Mouse (Mus musculus) bone marrow macrophage, adult 2 months (primary cell): ENCODE data around the gene Bean1.

Experiments used
- CTCF ChIP-seq: IDR thresholded peaks from 2 replicates; pipeline ENCODE4 v1.5.1; 2012; ENCODE audit warnings: low read depth, mild to moderate bottlenecking, low read length, moderate library complexity
- POLR2A ChIP-seq: IDR thresholded peaks from 2 replicates; pipeline ENCODE4 v1.6.1; 2012; ENCODE audit warnings: mild to moderate bottlenecking, low read depth, low read length, borderline replicate concordance

DNA sequence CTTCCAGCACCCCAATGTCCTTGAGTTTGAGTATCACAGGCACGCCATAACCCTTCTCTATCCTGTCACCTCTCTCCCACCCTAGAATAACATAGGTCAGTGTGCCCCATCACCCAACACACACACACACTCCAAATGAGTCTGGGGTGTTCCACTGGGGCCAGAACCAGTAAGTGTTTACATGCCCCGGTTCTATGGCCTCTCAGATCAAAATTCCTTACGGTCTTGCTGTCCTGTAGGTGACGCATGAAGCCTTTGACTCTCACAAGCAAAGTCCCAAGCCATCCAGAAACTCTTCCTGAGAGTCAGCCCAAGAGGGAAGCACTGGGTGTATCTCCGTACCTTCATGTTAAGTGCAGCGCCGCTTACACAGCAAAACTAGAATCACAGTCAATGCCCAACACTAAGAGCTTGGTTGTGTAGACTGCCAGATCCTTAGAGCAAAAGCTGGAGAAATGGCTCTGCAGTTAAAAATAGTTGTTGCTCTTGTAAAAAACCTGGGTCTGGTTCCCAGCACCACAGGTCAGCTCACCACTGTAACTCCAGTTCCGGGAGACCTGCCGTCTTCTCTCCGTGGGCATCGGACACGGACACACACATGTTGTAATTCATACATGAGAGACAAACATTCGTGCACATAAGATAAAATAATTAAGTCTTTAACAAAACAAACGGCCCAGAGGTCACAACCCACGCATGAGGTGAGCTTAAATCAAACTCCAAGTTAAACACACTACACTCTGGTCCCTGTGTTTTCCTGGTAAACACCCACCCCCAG is 23.3 kb upstream of the Bean1 start:
- TF ChIP-seq CTCF (no peak), POLR2A (no peak)
